In genomic region chr8:84459276-84459675, GRCm38 (mm10) we compare ENCODE assay signal across 11 mouse cellular contexts.
DNase-seq lines count a peak whose midpoint lies in the region; ATAC-seq lines count a peak whose summit lies in the region.
"Had no signal": no experiment of that assay in that cellular context is flagged by ENCODE, and none has a peak within 500 bp of the region (broad histone marks: within the 10 kb centered on the region; RNA-seq: fewer than 3 reads in every experiment).

No protein-coding gene starts in this region.

- ATAC-seq in hindbrain, embryonic 11.5 days (ENCODE audit: low FRiP score), result peak; percentile 56

- no peaks in the 10 kb centered on the region for H3K27me3 ChIP-seq in hindbrain, embryonic 11.5 days (ENCODE audit: control insufficient read depth, insufficient read depth, low read length)

- peak overlapping the region; percentile 43 for H3K27ac ChIP-seq in hindbrain, embryonic 11.5 days (ENCODE audit: low read depth, low read length)
- H3K27ac ChIP-seq: kidney, postnatal 0 days; stomach, postnatal 0 days had no signal

- H3K9ac ChIP-seq in hindbrain, embryonic 11.5 days (ENCODE audit: low read depth, low read length), result 0 out of 2 replicates have a peak overlapping the region, but pooled peaks have one; percentile 31

- DNase-seq in embryo, embryonic 10 days (ENCODE audit: low spot score), result peak; percentile 17
- no peak for DNase-seq in embryo, embryonic 11 days
- peak; percentile 39 for DNase-seq in hindbrain, embryonic 11.5 days (ENCODE audit: low spot score)
- peak; percentile 50 to 78 for DNase-seq in left cerebral cortex, postnatal 25 days (ENCODE audit: low spot score in 2 of 2)
- peak; percentile 23 for DNase-seq in right cerebral cortex, postnatal 4 days
- no peak for DNase-seq in kidney, adult 18-20 months
- no peak for DNase-seq in heart, postnatal 25 days (ENCODE audit: low spot score)
- DNase-seq in natural killer cell, adult 2 months (ENCODE audit: low spot score in 2 of 2), result no peak

- H3K9me3 ChIP-seq in hindbrain, embryonic 11.5 days (ENCODE audit: control insufficient read depth, low read length), result 0 out of 2 replicates have a peak, but pooled peaks cover 3% of the 10 kb centered on the region

- intact Hi-C loops in left cerebral cortex, postnatal 25 days (cut with DNase I), result no loop called here
- intact Hi-C loops in heart, postnatal 25 days (cut with DNase I), result no loop called here

- H3K4me1 ChIP-seq in hindbrain, embryonic 11.5 days (replicated peaks; ENCODE audit: control insufficient read depth, insufficient read depth, low read length), result no peaks in the 10 kb centered on the region
- H3K4me1 ChIP-seq: megakaryocyte, embryonic 14.5 days had no signal

- WGBS in hindbrain, embryonic 11.5 days, result 16% methylated on average over 5 of the region's 5 CpGs

- no peak overlapping the region for H3K4me3 ChIP-seq in hindbrain, embryonic 11.5 days (ENCODE audit: low read depth, low read length)
- H3K4me3 ChIP-seq: megakaryocyte, embryonic 14.5 days had no signal

- H3K4me2 ChIP-seq in hindbrain, embryonic 11.5 days (replicated peaks; ENCODE audit: low read depth, low read length), result no peak overlapping the region

- 0 out of 2 replicates have a peak, but pooled peaks cover 2% of the 10 kb centered on the region for H3K36me3 ChIP-seq in hindbrain, embryonic 11.5 days (ENCODE audit: control insufficient read depth, insufficient read depth, low read length)

Comparison
In these comparisons a context has a peak if more than half of its experiments do, and no peak if none do; other contexts are left out.
1. DNase-seq: peak in embryo, embryonic 10 days (single experiment), hindbrain, embryonic 11.5 days (single experiment), left cerebral cortex, postnatal 25 days (2 of 2) and right cerebral cortex, postnatal 4 days (single experiment); none in embryo, embryonic 11 days (single experiment), kidney, adult 18-20 months (single experiment), heart, postnatal 25 days (single experiment) and natural killer cell, adult 2 months (0 of 2).